ENCODE assay signal across 8 mouse cellular contexts in genomic region chr7:4776861-4777830, GRCm38 (mm10). TPM values are rescaled to one million over a fixed set of nuclear protein-coding genes. Genes with fewer than 3 reads are reported as not detected.
A peak's percentile ranks its signal among the peaks of the same experiment; 100 is the strongest.
DNase-seq lines count a peak whose midpoint lies in the region; ATAC-seq and TF ChIP-seq lines count a peak whose summit lies in the region.

No protein-coding gene starts in this region.

- no peak for TF ChIP-seq POLR2A in limb, embryonic 14.5 days (IDR thresholded peaks at IDR 0.05; ENCODE audit: borderline replicate concordance, extremely low read depth, insufficient read depth, insufficient read length)

- peaks cover 82% of the 10 kb centered on the region for H3K27me3 ChIP-seq in E14TG2a.4 (ENCODE audit: insufficient read depth, low read length)
- peaks cover 65% of the 10 kb centered on the region for H3K27me3 ChIP-seq in forebrain, embryonic 15.5 days
- H3K27me3 ChIP-seq in hindbrain, embryonic 12.5 days, result peaks cover 71% of the 10 kb centered on the region
- peaks cover 39% of the 10 kb centered on the region for H3K27me3 ChIP-seq in limb, embryonic 14.5 days (ENCODE audit: control insufficient read depth, insufficient read depth, low read length)
- peaks cover 47% of the 10 kb centered on the region for H3K27me3 ChIP-seq in midbrain, embryonic 15.5 days (replicated peaks)

- H3K27ac ChIP-seq in forebrain, embryonic 15.5 days (replicated peaks), result no peak overlapping the region
- H3K27ac ChIP-seq in hindbrain, embryonic 12.5 days, result no peak overlapping the region
- no peak overlapping the region for H3K27ac ChIP-seq in limb, embryonic 14.5 days (replicated peaks; ENCODE audit: low read depth, low read length)
- H3K27ac ChIP-seq in midbrain, embryonic 15.5 days, result no peak overlapping the region

- H3K4me2 ChIP-seq in forebrain, embryonic 15.5 days (replicated peaks), result peak overlapping the region; percentile 43
- H3K4me2 ChIP-seq in hindbrain, embryonic 12.5 days (replicated peaks), result peak overlapping the region; percentile 51
- peak overlapping the region; percentile 51 for H3K4me2 ChIP-seq in limb, embryonic 14.5 days (replicated peaks; ENCODE audit: low read depth, low read length, severe bottlenecking)
- peak overlapping the region; percentile 54 for H3K4me2 ChIP-seq in midbrain, embryonic 15.5 days

- ATAC-seq in forebrain, embryonic 15.5 days (replicated peaks), result peak; percentile 80
- ATAC-seq in hindbrain, embryonic 12.5 days (ENCODE audit: low FRiP score), result peak; percentile 75
- peak; percentile 84 for ATAC-seq in limb, embryonic 14.5 days (ENCODE audit: low FRiP score, low read depth)
- peak; percentile 74 for ATAC-seq in midbrain, embryonic 15.5 days (replicated peaks)

- H3K4me3 ChIP-seq in E14TG2a.4 (replicated peaks; ENCODE audit: low read length), result peak overlapping the region; percentile 79
- H3K4me3 ChIP-seq in forebrain, embryonic 15.5 days, result peak overlapping the region; percentile 39
- peak overlapping the region; percentile 32 for H3K4me3 ChIP-seq in hindbrain, embryonic 12.5 days
- H3K4me3 ChIP-seq in limb, embryonic 14.5 days (replicated peaks; ENCODE audit: low read length), result peak overlapping the region; percentile 37
- H3K4me3 ChIP-seq in midbrain, embryonic 15.5 days, result peak overlapping the region; percentile 37

- peak; percentile 27 for DNase-seq in T-cell, adult 2 months (ENCODE audit: low spot score)
- peak; percentile 67 for DNase-seq in limb, embryonic 14.5 days (ENCODE audit: low spot score)
- peak; percentile 59 for DNase-seq in thymus, postnatal 14 days
- DNase-seq in cerebellum, adult 11 months, result no peak

- WGBS in forebrain, embryonic 15.5 days, result under 1% methylated on average over 43 of the region's 56 CpGs
- WGBS in hindbrain, embryonic 12.5 days, result 1% methylated on average over 37 of the region's 56 CpGs
- 2% methylated on average over 23 of the region's 56 CpGs for WGBS in limb, embryonic 14.5 days
- WGBS in midbrain, embryonic 15.5 days, result under 1% methylated on average over 35 of the region's 56 CpGs

- peak overlapping the region; percentile 35; the same call in 1 of the 2 replicates for H3K9ac ChIP-seq in forebrain, embryonic 15.5 days (replicated peaks)
- H3K9ac ChIP-seq in hindbrain, embryonic 12.5 days, result peak overlapping the region; percentile 52
- peak overlapping the region; percentile 32 for H3K9ac ChIP-seq in limb, embryonic 14.5 days (ENCODE audit: low read depth, low read length, severe bottlenecking)
- peak overlapping the region; percentile 39 for H3K9ac ChIP-seq in midbrain, embryonic 15.5 days

- peaks cover 44% of the 10 kb centered on the region for H3K4me1 ChIP-seq in E14TG2a.4 (replicated peaks; ENCODE audit: low read depth, low read length)
- peaks cover 9% of the 10 kb centered on the region for H3K4me1 ChIP-seq in forebrain, embryonic 15.5 days
- H3K4me1 ChIP-seq in hindbrain, embryonic 12.5 days, result peaks cover 15% of the 10 kb centered on the region
- peaks cover 9% of the 10 kb centered on the region; the same call in 1 of the 2 replicates for H3K4me1 ChIP-seq in limb, embryonic 14.5 days (ENCODE audit: control insufficient read depth, insufficient read depth, low read length)
- H3K4me1 ChIP-seq in midbrain, embryonic 15.5 days, result peaks cover 10% of the 10 kb centered on the region; the same call in 1 of the 2 replicates

- H3K36me3 ChIP-seq in E14TG2a.4 (ENCODE audit: insufficient read depth, low read length), result no peaks in the 10 kb centered on the region
- no peaks in the 10 kb centered on the region for H3K36me3 ChIP-seq in forebrain, embryonic 15.5 days
- H3K36me3 ChIP-seq in hindbrain, embryonic 12.5 days, result no peaks in the 10 kb centered on the region
- no peaks in the 10 kb centered on the region for H3K36me3 ChIP-seq in limb, embryonic 14.5 days (ENCODE audit: control insufficient read depth, insufficient read depth, low read length)
- H3K36me3 ChIP-seq in midbrain, embryonic 15.5 days (replicated peaks), result no peaks in the 10 kb centered on the region

- H3K9me3 ChIP-seq in E14TG2a.4 (ENCODE audit: low read length), result no peaks in the 10 kb centered on the region
- H3K9me3 ChIP-seq in forebrain, embryonic 15.5 days, result no peaks in the 10 kb centered on the region
- no peaks in the 10 kb centered on the region for H3K9me3 ChIP-seq in hindbrain, embryonic 12.5 days (replicated peaks)
- no peaks in the 10 kb centered on the region for H3K9me3 ChIP-seq in limb, embryonic 14.5 days (ENCODE audit: control insufficient read depth, low read length)
- H3K9me3 ChIP-seq in midbrain, embryonic 15.5 days, result no peaks in the 10 kb centered on the region

- no peak for TF ChIP-seq CTCF in E14TG2a.4 (conservative IDR thresholded peaks at IDR 0.05; ENCODE audit: low read length)

RNA-seq across cellular contexts. Expression of gene Il11, which starts 5.5 kb away (rescaled TPM):
- 0.56 and 1.2 TPM in 2 replicates for polyA plus RNA-seq in forebrain, embryonic 15.5 days (2015; fragmentation: Nextera tagmentation; extraction: Ambion mirVana)
- polyA plus RNA-seq in hindbrain, embryonic 12.5 days (2016; fragmentation: Nextera tagmentation; extraction: Ambion mirVana), result 0.34 TPM in 1 of 2 replicates, not detected in the other
- 0.33 and 0.63 TPM in 2 replicates for polyA plus RNA-seq in limb, embryonic 14.5 days (2012; rRNA removed)
- 0.22 TPM in 1 of 2 replicates, not detected in the other for polyA plus RNA-seq in limb, embryonic 14.5 days (2014; fragmentation: Nextera tagmentation; extraction: Ambion mirVana)
- 1.0 and 1.6 TPM in 2 replicates for polyA plus RNA-seq in midbrain, embryonic 15.5 days (2015; fragmentation: Nextera tagmentation; extraction: Ambion mirVana)

RNA-seq across cellular contexts. Expression of gene Tmem190, which starts 5.6 kb away (rescaled TPM):
- not detected in 2 replicates for polyA plus RNA-seq in forebrain, embryonic 15.5 days (2015; fragmentation: Nextera tagmentation; extraction: Ambion mirVana)
- polyA plus RNA-seq in hindbrain, embryonic 12.5 days (2016; fragmentation: Nextera tagmentation; extraction: Ambion mirVana), result not detected in 2 replicates
- not detected in 2 replicates for polyA plus RNA-seq in limb, embryonic 14.5 days (2012; rRNA removed)
- not detected in 2 replicates for polyA plus RNA-seq in limb, embryonic 14.5 days (2014; fragmentation: Nextera tagmentation; extraction: Ambion mirVana)
- polyA plus RNA-seq in midbrain, embryonic 15.5 days (2015; fragmentation: Nextera tagmentation; extraction: Ambion mirVana), result not detected in 2 replicates

RNA-seq across cellular contexts. Expression of gene Fam71e2, which starts 6.0 kb away (rescaled TPM):
- not detected in 2 replicates for polyA plus RNA-seq in forebrain, embryonic 15.5 days (2015; fragmentation: Nextera tagmentation; extraction: Ambion mirVana)
- not detected in 2 replicates for polyA plus RNA-seq in hindbrain, embryonic 12.5 days (2016; fragmentation: Nextera tagmentation; extraction: Ambion mirVana)
- polyA plus RNA-seq in limb, embryonic 14.5 days (2012; rRNA removed), result 0.03 TPM in 1 of 2 replicates, not detected in the other
- polyA plus RNA-seq in limb, embryonic 14.5 days (2014; fragmentation: Nextera tagmentation; extraction: Ambion mirVana), result not detected in 2 replicates
- polyA plus RNA-seq in midbrain, embryonic 15.5 days (2015; fragmentation: Nextera tagmentation; extraction: Ambion mirVana), result not detected in 2 replicates

RNA-seq across cellular contexts. Expression of gene Tmem238, which starts 12.3 kb away (rescaled TPM):
- 3.5 TPM in 2 replicates for polyA plus RNA-seq in forebrain, embryonic 15.5 days (2015; fragmentation: Nextera tagmentation; extraction: Ambion mirVana)
- polyA plus RNA-seq in hindbrain, embryonic 12.5 days (2016; fragmentation: Nextera tagmentation; extraction: Ambion mirVana), result 2.9 and 4.0 TPM in 2 replicates
- 10.1 and 15.2 TPM in 2 replicates for polyA plus RNA-seq in limb, embryonic 14.5 days (2012; rRNA removed)
- 8.1 and 9.6 TPM in 2 replicates for polyA plus RNA-seq in limb, embryonic 14.5 days (2014; fragmentation: Nextera tagmentation; extraction: Ambion mirVana)
- 5.4 and 5.8 TPM in 2 replicates for polyA plus RNA-seq in midbrain, embryonic 15.5 days (2015; fragmentation: Nextera tagmentation; extraction: Ambion mirVana)

RNA-seq across cellular contexts. Expression of gene Rpl28, which starts 15.5 kb away (rescaled TPM):
- 224 and 256 TPM in 2 replicates for polyA plus RNA-seq in forebrain, embryonic 15.5 days (2015; fragmentation: Nextera tagmentation; extraction: Ambion mirVana)
- polyA plus RNA-seq in hindbrain, embryonic 12.5 days (2016; fragmentation: Nextera tagmentation; extraction: Ambion mirVana), result 290 and 306 TPM in 2 replicates
- 486 and 665 TPM in 2 replicates for polyA plus RNA-seq in limb, embryonic 14.5 days (2012; rRNA removed)
- polyA plus RNA-seq in limb, embryonic 14.5 days (2014; fragmentation: Nextera tagmentation; extraction: Ambion mirVana), result 253 and 275 TPM in 2 replicates
- polyA plus RNA-seq in midbrain, embryonic 15.5 days (2015; fragmentation: Nextera tagmentation; extraction: Ambion mirVana), result 186 and 187 TPM in 2 replicates
